Mouse (Mus musculus) neutrophil, adult 65 days (primary cell): ENCODE measurements around the gene Fam124a. TPM values are rescaled to one million over a fixed set of nuclear protein-coding genes. Genes with fewer than 3 reads are reported as not detected.

ENCODE experiments used
- total RNA-seq: library from RNA; stranded (reverse); gene quantifications from 2 replicates; pipeline ENCODE4 v1.2.4, GENCODE M21; 2023

Gene Fam124a
- not detected in 2 replicates for total RNA-seq

DNA sequence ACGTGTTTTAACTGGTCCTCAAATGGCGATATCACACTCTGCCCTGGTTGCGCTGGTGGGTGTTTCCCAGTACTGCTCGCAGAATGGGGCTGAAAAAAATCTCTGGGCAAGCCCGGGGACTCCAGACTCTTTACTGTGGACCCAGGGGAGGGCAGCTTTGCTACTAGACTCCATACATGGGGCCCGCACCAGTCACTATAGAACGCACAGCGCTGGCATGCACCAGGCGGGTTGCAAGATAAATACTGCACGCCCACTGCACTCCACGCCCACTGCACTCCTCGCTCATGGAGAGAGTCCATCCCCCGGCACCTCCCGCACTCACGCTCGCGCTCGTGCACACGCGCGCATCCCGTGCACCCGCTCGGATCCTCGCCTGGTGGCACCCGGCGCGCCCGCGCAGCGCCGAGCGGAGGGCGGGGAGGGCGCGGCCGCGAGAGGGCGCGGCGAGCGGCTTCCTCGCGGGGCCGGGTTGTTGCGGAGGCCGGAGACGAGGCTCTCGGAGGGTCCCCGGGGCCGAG, at the start of gene Fam124a:
Gene Fam124a (plus strand): TSS at position 429 of the 521 bp plus-strand sequence.

GRCm38 (mm10) chr14:62566821-62567220, 11.3 kb downstream of the Fam124a start, which contains the start of gene Gm4131:
TSS of gene Gm4131 (minus strand) at chr14:62566921.

Other genes starting within 250 kb of the Fam124a start
- gene Gucy1b2, start 99.4 kb upstream of the Fam124a start, total RNA-seq: not detected in 2 replicates
- not detected in 2 replicates for gene Gm4131, start 11.2 kb downstream of the Fam124a start, total RNA-seq
- not detected in 2 replicates for gene Serpine3, start 107.9 kb downstream of the Fam124a start, total RNA-seq
- 27.9 and 28.0 TPM in 2 replicates for gene Ints6, start 205.4 kb downstream of the Fam124a start, total RNA-seq